Mouse (Mus musculus) retina, adult 2 months (tissue): ENCODE data around the gene Tulp1.
"Not testable (repeated sequence)": the region's sequence is repeated elsewhere in the genome, so short reads cannot be mapped to it uniquely, and the experiment has no call there.

Source experiments
- DNase-seq: peaks from one replicate; pipeline ENCODE4 v3.0.0-alpha.2; 2012; ENCODE audit warnings: low read depth, low spot score

Gene Tulp1

DNA sequence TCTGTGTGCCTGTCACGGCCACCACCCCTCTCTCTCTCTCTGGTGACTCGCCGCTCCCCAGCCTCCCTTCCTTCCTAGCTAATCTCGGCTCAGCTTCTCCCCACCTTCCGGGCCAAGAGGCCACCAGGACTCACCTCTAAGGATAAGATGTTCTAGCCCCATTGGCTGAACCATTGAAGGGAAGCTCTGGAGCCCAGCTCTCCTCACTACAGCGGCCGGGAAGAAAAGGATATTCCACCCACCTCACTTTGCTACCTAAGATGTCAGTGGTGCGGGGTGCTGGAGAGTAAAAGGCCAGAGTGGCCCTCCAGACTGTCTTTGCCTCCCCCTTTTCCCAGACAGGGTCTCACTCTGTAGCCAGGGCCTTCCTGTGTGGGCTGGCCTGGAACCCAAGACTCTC lies at the start of gene Tulp1:
TSS of gene Tulp1 (minus strand) at position 101 of the 400 bp plus-strand sequence.
- DNase-seq: peak; percentile 75

DNA sequence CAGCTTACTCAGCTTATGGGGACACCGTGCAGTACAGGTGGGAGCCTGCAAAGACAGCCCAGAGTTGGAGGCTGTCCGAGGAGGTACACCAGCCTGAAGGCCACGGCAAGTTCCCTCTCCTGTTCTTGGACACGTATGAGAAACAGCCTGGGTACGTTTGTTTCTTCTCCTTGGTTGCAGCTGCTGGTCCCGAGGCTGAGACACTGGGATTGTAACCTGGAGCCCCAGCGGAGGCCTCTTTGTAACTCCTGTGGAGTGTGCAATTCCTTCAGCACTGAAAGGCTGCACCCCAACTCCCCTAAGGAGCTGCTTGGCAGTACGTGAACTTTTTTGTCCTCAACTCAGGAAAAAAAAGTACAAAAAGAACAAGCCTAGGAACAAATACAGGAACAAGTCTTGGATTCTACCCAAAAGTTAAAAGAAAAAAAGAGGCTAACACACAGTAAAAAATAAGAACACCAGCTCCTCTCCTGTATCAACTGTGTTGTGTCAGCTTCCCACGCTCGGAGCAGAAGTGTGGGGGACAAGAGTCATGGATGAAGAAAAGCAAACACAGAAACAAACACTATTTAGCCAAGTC lies 46.4 kb upstream of the Tulp1 start:
- DNase-seq: no peak

GRCm38 (mm10) chr17:28410731-28411130 lies 45.7 kb upstream of the Tulp1 start:
- no peak for DNase-seq

DNA sequence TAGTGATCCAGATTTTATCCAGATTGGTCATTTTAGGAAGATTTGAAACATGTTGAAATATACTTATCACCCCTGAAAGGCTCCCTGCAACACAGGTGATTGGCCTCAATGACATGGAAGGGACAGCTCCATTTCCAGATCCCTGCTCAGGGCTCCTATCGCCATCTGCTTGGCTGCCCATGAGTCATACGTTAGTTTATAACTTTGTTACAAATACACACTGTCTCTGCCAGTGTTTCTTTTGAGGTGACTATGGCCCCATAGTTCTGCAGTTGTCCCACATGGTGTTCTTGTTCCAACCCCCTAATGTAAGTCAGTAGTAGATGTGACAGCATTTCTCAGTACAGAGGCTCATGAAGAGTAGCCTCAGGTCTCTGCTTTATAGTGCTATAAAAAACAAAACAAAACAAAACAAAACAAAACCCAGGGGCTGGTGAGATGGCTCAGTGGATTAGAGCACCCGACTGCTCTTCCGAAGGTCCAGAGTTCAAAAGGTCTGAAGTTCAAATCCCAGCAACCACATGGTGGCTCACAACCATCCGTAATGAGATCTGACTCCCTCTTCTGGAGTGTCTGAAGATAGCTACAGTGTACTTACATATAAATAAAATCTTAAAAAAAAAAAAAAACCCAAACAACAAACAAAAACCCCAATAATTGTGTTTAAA lies 43.4 kb upstream of the Tulp1 start:
- no peak for DNase-seq

- peak; percentile 62 for DNase-seq
Measured at GRCm38 (mm10) chr17:28407418-28408250, 42.6 kb upstream of the Tulp1 start.

DNA sequence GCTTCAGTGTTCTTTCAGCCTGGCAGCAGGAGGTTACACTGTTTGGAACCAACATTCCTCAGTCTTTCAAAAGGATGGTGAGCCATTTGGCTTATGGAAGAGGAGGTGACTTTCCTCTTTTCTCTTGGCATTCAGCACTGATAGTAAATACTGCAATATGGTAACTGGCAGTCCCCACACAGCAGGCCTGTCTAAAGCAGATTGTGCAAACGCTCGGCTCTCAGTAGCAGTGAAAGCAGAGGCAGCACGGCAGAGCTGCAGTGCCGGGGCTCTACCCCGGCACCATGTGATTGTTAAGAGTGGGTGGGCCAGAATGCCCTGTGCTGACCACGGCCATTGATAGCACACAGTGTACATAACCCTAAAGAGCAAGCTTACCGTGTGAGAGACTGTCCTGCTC lies 41.4 kb upstream of the Tulp1 start:
- DNase-seq: no peak

GRCm38 (mm10) chr17:28404745-28405144 lies 39.7 kb upstream of the Tulp1 start:
- not testable (repeated sequence) for DNase-seq

GRCm38 (mm10) chr17:28404301-28404700 lies 39.3 kb upstream of the Tulp1 start:
- no peak for DNase-seq

DNA sequence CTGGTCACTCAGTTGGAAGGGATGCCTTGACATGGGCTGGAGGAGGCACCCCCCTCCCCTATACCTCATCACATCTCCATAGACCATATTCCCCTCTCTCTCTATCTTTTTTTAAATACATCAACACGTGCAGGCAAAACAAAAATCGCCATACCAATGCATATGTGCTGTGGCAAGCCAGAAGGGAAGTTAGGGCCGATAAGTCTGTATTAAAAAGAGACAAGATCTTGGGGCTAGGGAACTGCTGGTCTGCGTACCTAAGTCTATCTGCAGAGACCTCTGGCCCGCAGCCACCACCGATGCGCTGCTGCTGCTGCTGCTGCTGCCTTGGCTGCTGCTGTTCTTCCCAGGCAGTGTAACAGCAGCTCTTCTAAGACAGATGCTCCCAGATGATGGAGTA lies 30.0 kb upstream of the Tulp1 start:
- DNase-seq: no peak

DNA sequence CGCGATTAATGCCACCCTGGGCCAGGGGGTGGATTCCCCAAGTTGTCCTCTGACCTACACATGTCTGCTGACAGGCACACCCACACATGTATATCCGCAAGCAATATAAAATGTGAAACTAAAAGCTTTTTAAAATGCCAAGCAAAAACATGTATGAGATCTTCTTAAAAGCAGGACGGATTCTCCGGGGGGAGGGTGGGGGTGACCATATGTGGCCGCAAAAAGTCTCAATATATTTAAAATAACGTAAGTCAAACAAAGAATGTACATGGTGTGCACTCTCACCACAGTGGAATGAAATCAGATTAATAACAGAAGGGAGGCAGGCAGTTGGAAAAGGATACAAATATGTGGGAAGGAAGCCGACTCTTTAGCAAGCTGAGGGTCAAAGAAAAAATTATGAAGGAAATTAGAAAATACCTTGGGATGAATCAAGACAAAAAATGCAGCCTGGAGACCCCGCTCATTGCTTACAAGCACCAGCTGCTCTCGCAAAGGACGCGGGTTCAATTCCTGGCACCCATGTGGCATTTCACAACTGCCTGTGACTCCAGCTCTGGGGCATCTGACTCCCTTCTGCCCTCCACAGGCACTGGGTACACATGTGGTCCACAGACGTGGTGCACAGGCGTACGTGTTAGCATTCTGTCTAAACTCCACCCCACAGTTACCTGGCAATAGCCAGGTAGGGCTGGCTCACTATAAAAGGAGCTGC lies 29.2 kb upstream of the Tulp1 start:
- no peak for DNase-seq

- DNase-seq: no peak
Measured at GRCm38 (mm10) chr17:28391568-28392432, 26.8 kb upstream of the Tulp1 start.

- DNase-seq: no peak
Measured at GRCm38 (mm10) chr17:28388534-28388933, 23.5 kb upstream of the Tulp1 start.

- DNase-seq: peak; percentile 74
Measured at GRCm38 (mm10) chr17:28386150-28386905, 21.3 kb upstream of the Tulp1 start.

- no peak for DNase-seq
Measured at GRCm38 (mm10) chr17:28384298-28384697, 19.3 kb upstream of the Tulp1 start.

- DNase-seq: peak; percentile 90
Measured at GRCm38 (mm10) chr17:28380255-28380654, 15.2 kb upstream of the Tulp1 start.

- no peak for DNase-seq
Measured at GRCm38 (mm10) chr17:28375592-28376061, 10.6 kb upstream of the Tulp1 start.

DNA sequence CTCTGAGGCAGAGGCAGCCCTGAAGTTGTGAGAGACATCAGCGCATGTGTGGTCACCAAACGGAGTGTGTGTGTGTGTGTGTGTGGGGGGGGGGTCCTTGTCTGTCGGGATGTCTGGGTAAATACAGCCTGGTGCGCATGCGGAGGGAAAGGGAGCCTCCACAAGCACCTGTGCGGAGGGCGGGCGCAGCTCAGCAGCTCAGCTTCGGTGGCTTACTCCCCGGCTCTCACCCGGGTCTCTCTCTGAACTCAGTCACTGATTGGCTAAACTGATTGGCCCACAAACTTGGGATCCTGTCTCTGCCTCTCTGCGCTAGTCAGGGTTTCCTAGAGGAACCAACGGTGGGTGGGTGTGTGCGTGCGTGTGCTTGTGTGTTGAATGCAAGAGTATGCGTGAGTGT lies 9.5 kb upstream of the Tulp1 start:
- DNase-seq: no peak

GRCm38 (mm10) chr17:28373821-28374220 lies 8.8 kb upstream of the Tulp1 start:
- DNase-seq: peak; percentile 71

DNA sequence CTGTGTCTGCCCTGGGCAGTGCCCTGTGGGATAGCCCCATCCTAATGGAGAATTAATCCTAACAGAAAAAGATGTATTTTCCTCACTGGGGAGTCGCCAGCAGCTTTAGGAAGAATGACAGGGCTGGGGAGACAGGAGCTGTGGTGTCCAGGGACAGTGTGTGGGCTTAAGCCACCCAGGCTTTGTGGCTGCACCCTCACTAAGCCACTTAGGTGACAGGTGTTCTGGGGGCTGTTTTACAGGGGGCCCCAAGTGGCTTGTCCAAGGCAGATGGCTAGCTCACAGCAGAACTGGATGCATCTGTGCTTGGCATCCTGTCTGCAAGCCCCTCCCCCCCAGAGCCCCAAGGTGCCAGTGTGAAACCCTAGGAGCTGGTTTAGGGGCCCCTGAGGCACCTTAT lies 6.9 kb upstream of the Tulp1 start:
- DNase-seq: peak; percentile 71

GRCm38 (mm10) chr17:28371286-28371685 lies 6.3 kb upstream of the Tulp1 start:
- DNase-seq: no peak
